Mouse (Mus musculus): Measurements from ENCODE around the gene Supt3. TPM values are rescaled to one million over a fixed set of nuclear protein-coding genes. Genes with fewer than 3 reads are reported as not detected.

The Supt3 gene
- polyA plus RNA-seq, 1 experiment from 2014 or later: 27.0 TPM

DNA sequence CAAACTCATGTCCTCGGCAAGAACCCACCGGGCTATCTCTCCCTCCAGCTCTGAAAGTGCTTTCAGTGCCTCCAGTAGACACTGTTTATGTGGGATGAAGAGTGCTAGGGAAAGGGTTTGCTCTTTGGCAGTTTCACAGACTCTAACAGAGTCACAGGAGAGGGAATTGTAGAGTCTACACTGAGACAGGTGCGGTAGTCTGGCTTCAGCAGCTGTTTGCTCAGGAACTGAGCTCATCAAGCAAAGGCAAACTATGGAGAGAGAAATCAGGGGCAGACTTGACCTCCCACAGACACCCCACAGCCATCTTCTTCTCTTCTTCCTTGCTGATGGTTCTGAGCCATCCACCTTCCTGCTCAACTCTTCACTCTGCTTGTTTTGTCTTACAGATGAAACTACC lies 193.3 kb downstream of the Supt3 start:
- H3K27ac ChIP-seq (ENCODE audit: low read depth, low read length): no peak overlapping the region
- no peaks in the 10 kb centered on the region for H3K36me3 ChIP-seq (ENCODE audit: control insufficient read depth, insufficient read depth, low read length)
- no peaks in the 10 kb centered on the region for H3K4me1 ChIP-seq (ENCODE audit: control insufficient read depth, insufficient read depth, low read length)
- no peaks in the 10 kb centered on the region for H3K27me3 ChIP-seq (ENCODE audit: control insufficient read depth, insufficient read depth, low read length)
- H3K9me3 ChIP-seq (ENCODE audit: control insufficient read depth, low read length): no peaks in the 10 kb centered on the region
- no peak overlapping the region for H3K4me3 ChIP-seq (ENCODE audit: low read depth, low read length)
- DNase-seq (ENCODE audit: low spot score, missing footprints): no peak
- no peak overlapping the region for H3K9ac ChIP-seq (ENCODE audit: low read length)
- whole genome bisulfite sequencing: 90% methylated on average over 3 of the region's 3 CpGs
- no peak for ATAC-seq (ENCODE audit: low FRiP score)
- no peak overlapping the region for H3K4me2 ChIP-seq

DNA sequence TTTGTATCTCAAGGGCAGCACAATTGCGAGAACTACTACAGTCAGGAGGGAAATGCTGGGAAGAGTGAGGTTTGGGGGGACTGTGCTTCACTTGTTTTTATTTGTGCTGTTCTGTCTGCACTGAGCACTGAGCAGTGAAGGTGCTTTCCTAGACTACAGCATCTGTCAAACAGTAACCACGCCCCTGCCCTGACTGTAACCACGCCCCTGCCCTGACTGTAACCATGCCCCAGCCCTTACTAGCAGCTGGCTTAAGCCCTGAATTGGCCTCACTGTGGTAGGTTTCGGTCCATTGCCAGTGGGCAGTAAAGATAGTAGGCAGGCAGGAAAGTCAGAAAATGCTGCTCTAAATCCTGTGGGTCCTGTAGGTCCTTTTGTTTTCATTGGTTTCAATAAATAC lies 196.5 kb downstream of the Supt3 start:
- 57% methylated on average over 4 of the region's 4 CpGs for WGBS
- no peak overlapping the region for H3K4me3 ChIP-seq (ENCODE audit: low read depth, low read length)
- peak; percentile 66 for ATAC-seq (ENCODE audit: low FRiP score)

DNA sequence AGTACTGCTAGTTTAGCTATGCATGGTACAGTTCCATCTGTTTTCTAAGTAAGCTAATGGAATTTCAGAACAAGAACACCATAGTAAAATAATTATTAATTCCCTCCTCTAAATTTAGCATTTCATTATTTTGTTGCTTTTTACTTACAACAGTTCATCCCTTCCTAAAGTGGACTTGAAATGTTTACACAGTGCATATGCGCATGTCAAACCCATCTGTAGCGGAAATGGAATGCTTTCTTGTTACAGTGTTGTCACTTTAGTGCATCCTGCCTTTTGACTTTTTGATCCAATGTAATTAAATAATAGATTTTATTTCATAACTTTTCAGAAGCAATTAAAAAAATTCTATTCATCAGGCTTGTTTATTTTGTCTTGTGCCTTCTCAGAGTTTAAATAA lies 200.7 kb downstream of the Supt3 start:
- H3K27me3 ChIP-seq (ENCODE audit: control insufficient read depth, insufficient read depth, low read length): no peaks in the 10 kb centered on the region
- no peaks in the 10 kb centered on the region for H3K9me3 ChIP-seq (ENCODE audit: control insufficient read depth, low read length)
- 95% methylated on average over 2 of the region's 2 CpGs for WGBS
- H3K4me2 ChIP-seq: no peak overlapping the region
- no peak overlapping the region for H3K4me3 ChIP-seq (ENCODE audit: low read depth, low read length)
- DNase-seq (ENCODE audit: low spot score, missing footprints): no peak
- H3K9ac ChIP-seq (ENCODE audit: low read length): no peak overlapping the region
- H3K36me3 ChIP-seq (ENCODE audit: control insufficient read depth, insufficient read depth, low read length): no peaks in the 10 kb centered on the region
- no peak overlapping the region for H3K27ac ChIP-seq (ENCODE audit: low read depth, low read length)
- ATAC-seq (ENCODE audit: low FRiP score): no peak
- H3K4me1 ChIP-seq (ENCODE audit: control insufficient read depth, insufficient read depth, low read length): no peaks in the 10 kb centered on the region

More for the DNA sequence above, 196.5 kb downstream of the Supt3 start:
- H3K9me3 ChIP-seq (ENCODE audit: control insufficient read depth, low read length): no peaks in the 10 kb centered on the region
- no peak overlapping the region for H3K9ac ChIP-seq (ENCODE audit: low read length)
- no peaks in the 10 kb centered on the region for H3K4me1 ChIP-seq (ENCODE audit: control insufficient read depth, insufficient read depth, low read length)
- DNase-seq (ENCODE audit: low spot score, missing footprints): no peak
- no peak overlapping the region for H3K27ac ChIP-seq (ENCODE audit: low read depth, low read length)
- H3K4me2 ChIP-seq: no peak overlapping the region
- no peaks in the 10 kb centered on the region for H3K36me3 ChIP-seq (ENCODE audit: control insufficient read depth, insufficient read depth, low read length)
- H3K27me3 ChIP-seq (ENCODE audit: control insufficient read depth, insufficient read depth, low read length): no peaks in the 10 kb centered on the region

DNA sequence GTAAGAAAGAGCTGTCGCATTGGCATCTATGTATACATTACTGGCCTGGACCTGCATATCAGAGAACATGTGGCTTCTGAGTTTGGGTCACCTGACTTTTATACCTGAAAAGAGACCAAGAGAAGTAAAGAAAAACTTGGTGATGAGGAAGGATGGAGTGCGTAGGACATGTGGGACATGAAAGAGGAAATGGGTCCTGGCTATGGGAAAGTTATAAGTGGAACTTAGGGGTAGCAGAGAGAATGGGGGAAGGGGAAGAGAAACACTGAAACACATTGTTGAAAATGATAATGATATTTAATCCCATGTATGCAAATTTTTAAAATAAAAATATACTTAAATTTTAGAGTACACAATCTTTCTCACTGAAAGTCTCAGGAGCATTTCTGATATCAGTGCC lies 211.0 kb downstream of the Supt3 start:
- ATAC-seq (ENCODE audit: low FRiP score) (no peak), DNase-seq (ENCODE audit: low spot score, missing footprints) (no peak)
- Histone ChIP-seq H3K9ac (ENCODE audit: low read length) (no peak overlapping the region), H3K4me1 (ENCODE audit: control insufficient read depth, insufficient read depth, low read length) (no peaks in the 10 kb centered on the region), H3K27me3 (ENCODE audit: control insufficient read depth, insufficient read depth, low read length) (no peaks in the 10 kb centered on the region), H3K4me3 (ENCODE audit: low read depth, low read length) (no peak overlapping the region), H3K9me3 (ENCODE audit: control insufficient read depth, low read length) (no peaks in the 10 kb centered on the region), H3K36me3 (ENCODE audit: control insufficient read depth, insufficient read depth, low read length) (no peaks in the 10 kb centered on the region), H3K4me2 (no peak overlapping the region), H3K27ac (ENCODE audit: low read depth, low read length) (no peak overlapping the region)
- 92% methylated on average over 2 of the region's 2 CpGs for WGBS

DNA sequence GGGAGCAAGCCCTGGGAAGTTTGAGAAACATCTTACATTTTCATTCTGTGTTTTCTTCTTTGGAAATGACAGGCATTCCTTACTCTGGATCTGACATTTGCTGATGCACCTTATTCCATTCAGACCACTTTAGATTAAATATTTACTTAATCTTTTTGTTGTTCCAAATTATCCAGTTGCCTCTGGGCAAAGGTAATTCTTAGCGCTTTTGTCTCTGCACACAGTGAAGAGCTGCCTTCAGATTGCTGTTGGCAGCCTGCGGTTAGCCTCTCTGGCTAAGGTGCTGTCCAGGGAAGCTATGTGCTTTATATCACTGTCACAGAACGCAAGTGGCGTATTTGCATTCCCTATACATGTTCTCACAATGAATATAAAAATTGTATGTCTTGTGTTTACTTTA lies 226.4 kb downstream of the Supt3 start:
- no peaks in the 10 kb centered on the region for H3K9me3 ChIP-seq (ENCODE audit: control insufficient read depth, low read length)
- no peak overlapping the region for H3K4me2 ChIP-seq
- no peaks in the 10 kb centered on the region for H3K27me3 ChIP-seq (ENCODE audit: control insufficient read depth, insufficient read depth, low read length)
- no peak overlapping the region for H3K9ac ChIP-seq (ENCODE audit: low read length)
- 95% methylated on average over 4 of the region's 4 CpGs for WGBS
- ATAC-seq (ENCODE audit: low FRiP score): no peak
- no peak for DNase-seq (ENCODE audit: low spot score, missing footprints)
- H3K27ac ChIP-seq (ENCODE audit: low read depth, low read length): no peak overlapping the region
- H3K36me3 ChIP-seq (ENCODE audit: control insufficient read depth, insufficient read depth, low read length): no peaks in the 10 kb centered on the region
- H3K4me1 ChIP-seq (ENCODE audit: control insufficient read depth, insufficient read depth, low read length): no peaks in the 10 kb centered on the region
- H3K4me3 ChIP-seq (ENCODE audit: low read depth, low read length): no peak overlapping the region

DNA sequence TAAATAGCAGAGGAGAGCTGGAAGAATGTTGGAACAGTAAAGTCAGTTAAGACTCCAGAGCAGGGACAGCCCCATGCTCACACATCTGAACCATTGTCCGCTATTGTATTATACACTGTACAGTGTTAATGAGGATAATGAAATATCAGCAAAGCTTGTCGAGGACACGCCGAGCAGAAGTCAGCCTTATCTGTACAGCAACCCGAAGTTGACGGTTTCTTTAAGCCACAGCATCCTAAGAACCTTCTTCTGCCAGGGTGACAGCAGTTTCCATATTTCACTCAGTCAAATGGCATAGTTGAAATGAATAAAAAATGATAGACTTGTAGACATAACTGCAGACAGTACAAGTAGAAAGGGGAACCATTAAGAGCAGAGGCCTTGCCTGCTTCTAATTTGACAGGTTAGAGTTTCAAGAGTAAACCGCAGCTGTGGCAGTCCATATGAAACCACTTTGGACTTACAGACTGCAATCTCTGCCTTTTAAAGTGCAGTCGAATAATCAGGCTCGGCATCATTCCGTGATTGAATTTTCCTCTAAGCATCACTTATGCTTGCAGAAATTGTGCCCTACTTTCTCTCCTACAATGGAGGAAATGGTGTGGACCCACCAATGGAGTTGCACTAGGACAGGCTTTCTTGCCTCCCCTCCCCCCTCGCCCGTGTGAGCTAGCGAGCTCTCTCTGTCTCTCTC lies 227.7 kb downstream of the Supt3 start:
- Histone ChIP-seq H3K9me3 (ENCODE audit: control insufficient read depth, low read length) (no peaks in the 10 kb centered on the region), H3K27ac (ENCODE audit: low read depth, low read length) (no peak overlapping the region), H3K4me2 (no peak overlapping the region), H3K4me1 (ENCODE audit: control insufficient read depth, insufficient read depth, low read length) (no peaks in the 10 kb centered on the region), H3K4me3 (ENCODE audit: low read depth, low read length) (no peak overlapping the region), H3K9ac (ENCODE audit: low read length) (no peak overlapping the region), H3K27me3 (ENCODE audit: control insufficient read depth, insufficient read depth, low read length) (no peaks in the 10 kb centered on the region), H3K36me3 (ENCODE audit: control insufficient read depth, insufficient read depth, low read length) (no peaks in the 10 kb centered on the region)
- 91% methylated on average over 13 of the region's 13 CpGs for WGBS
- DNase-seq (ENCODE audit: low spot score, missing footprints) (no peak), ATAC-seq (ENCODE audit: low FRiP score) (no peak)

DNA sequence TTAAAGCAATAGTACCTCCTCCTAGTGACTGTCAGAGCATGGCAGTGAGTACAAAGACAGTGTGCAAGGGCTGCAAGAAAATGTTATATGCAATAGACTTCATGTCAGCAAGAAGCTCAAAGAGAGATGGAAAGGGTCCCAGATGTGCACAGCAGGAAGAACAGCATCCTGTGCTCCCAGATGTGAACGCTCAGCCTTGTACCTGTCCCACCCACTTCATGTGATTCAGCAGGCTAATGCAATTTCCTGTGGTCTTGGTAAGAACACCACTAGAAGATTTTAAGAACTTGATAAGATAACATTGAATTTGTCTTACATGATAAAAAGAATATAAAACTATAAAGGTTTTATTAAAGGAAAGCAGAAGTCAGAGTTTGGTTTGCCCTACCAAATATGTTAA lies 230.5 kb downstream of the Supt3 start:
- H3K27me3 ChIP-seq (ENCODE audit: control insufficient read depth, insufficient read depth, low read length): no peaks in the 10 kb centered on the region
- no peaks in the 10 kb centered on the region for H3K36me3 ChIP-seq (ENCODE audit: control insufficient read depth, insufficient read depth, low read length)
- H3K9me3 ChIP-seq (ENCODE audit: control insufficient read depth, low read length): no peaks in the 10 kb centered on the region
- WGBS: 76% methylated on average over 1 of the region's 1 CpGs
- no peak overlapping the region for H3K4me3 ChIP-seq (ENCODE audit: low read depth, low read length)
- H3K4me2 ChIP-seq: no peak overlapping the region
- no peak for DNase-seq (ENCODE audit: low spot score, missing footprints)
- H3K27ac ChIP-seq (ENCODE audit: low read depth, low read length): no peak overlapping the region
- no peaks in the 10 kb centered on the region for H3K4me1 ChIP-seq (ENCODE audit: control insufficient read depth, insufficient read depth, low read length)
- no peak for ATAC-seq (ENCODE audit: low FRiP score)
- H3K9ac ChIP-seq (ENCODE audit: low read length): no peak overlapping the region

DNA sequence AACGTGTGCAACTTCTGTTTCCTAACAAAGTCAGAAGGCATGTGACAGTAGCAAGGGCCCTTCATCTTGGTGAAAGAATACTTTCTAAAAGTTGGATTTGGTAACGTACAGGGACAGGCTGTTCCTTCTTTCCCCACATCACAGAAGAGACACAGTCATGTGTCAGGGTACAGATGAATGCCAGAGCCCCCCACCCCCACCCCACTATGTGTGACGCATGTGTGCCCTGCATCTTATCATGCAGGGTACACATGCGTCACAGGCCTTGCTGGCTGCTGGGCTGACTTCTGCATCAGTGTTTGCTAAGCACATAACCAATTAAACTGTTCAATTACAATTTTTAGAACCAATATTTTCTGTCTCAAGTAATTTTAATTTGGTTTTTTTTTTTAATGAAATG lies 231.7 kb downstream of the Supt3 start:
- Histone ChIP-seq H3K4me3 (ENCODE audit: low read depth, low read length) (no peak overlapping the region), H3K9ac (ENCODE audit: low read length) (no peak overlapping the region)
- 79% methylated on average over 4 of the region's 4 CpGs for WGBS

DNA sequence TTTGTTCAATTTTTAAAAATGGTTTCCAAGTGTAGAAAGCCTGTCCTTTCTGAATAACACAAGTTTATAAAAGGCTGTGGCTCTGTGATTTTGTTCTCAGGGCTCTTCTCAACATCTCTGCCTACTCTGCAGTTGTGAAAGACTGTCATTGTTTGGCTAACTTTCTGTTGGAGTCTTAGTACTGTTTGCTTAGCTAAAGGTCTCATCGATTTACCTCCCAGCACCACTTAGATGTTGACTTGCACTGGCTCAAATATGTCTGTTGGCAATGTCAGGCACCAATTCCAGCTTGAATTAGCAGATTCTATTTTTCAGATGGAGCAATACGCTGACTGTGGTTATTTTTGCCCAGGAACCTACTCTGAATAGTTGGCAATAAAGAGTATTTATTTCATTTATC lies 233.5 kb downstream of the Supt3 start:
- 90% methylated on average over 2 of the region's 2 CpGs for WGBS
- H3K4me2 ChIP-seq: no peak overlapping the region
- no peak overlapping the region for H3K27ac ChIP-seq (ENCODE audit: low read depth, low read length)

More for the DNA sequence above, 231.7 kb downstream of the Supt3 start:
- no peak overlapping the region for H3K4me2 ChIP-seq
- no peaks in the 10 kb centered on the region for H3K4me1 ChIP-seq (ENCODE audit: control insufficient read depth, insufficient read depth, low read length)
- H3K27ac ChIP-seq (ENCODE audit: low read depth, low read length): no peak overlapping the region
- ATAC-seq (ENCODE audit: low FRiP score): no peak
- no peaks in the 10 kb centered on the region for H3K36me3 ChIP-seq (ENCODE audit: control insufficient read depth, insufficient read depth, low read length)
- no peaks in the 10 kb centered on the region for H3K27me3 ChIP-seq (ENCODE audit: control insufficient read depth, insufficient read depth, low read length)
- no peak for DNase-seq (ENCODE audit: low spot score, missing footprints)
- H3K9me3 ChIP-seq (ENCODE audit: control insufficient read depth, low read length): no peaks in the 10 kb centered on the region

More for the DNA sequence above, 233.5 kb downstream of the Supt3 start:
- Histone ChIP-seq H3K27me3 (ENCODE audit: control insufficient read depth, insufficient read depth, low read length) (no peaks in the 10 kb centered on the region), H3K4me3 (ENCODE audit: low read depth, low read length) (no peak overlapping the region), H3K36me3 (ENCODE audit: control insufficient read depth, insufficient read depth, low read length) (no peaks in the 10 kb centered on the region), H3K4me1 (ENCODE audit: control insufficient read depth, insufficient read depth, low read length) (no peaks in the 10 kb centered on the region), H3K9ac (ENCODE audit: low read length) (no peak overlapping the region), H3K9me3 (ENCODE audit: control insufficient read depth, low read length) (no peaks in the 10 kb centered on the region)
- DNase-seq (ENCODE audit: low spot score, missing footprints) (no peak), ATAC-seq (ENCODE audit: low FRiP score) (no peak)

Measured in midbrain, embryonic 11.5 days (tissue).